Mouse (Mus musculus): ENCODE results near the gene Vwa8. TPM values are rescaled to one million over a fixed set of nuclear protein-coding genes. Genes with fewer than 3 reads are reported as not detected.

The Vwa8 gene
- polyA plus RNA-seq, 1 experiment from 2014 or later = 15.6 TPM

- Histone ChIP-seq H3K27me3 (replicated peaks; ENCODE audit: control insufficient read depth, insufficient read depth, low read length) (no peaks in the 10 kb centered on the region), H3K36me3 (ENCODE audit: control insufficient read depth, insufficient read depth) (peaks cover 19% of the 10 kb centered on the region; the same call in 1 of the 2 replicates), H3K27ac (ENCODE audit: low read depth, low read length) (no peak overlapping the region), H3K4me1 (replicated peaks; ENCODE audit: control insufficient read depth, insufficient read depth, low read length) (no peaks in the 10 kb centered on the region), H3K9me3 (ENCODE audit: control insufficient read depth) (no peaks in the 10 kb centered on the region), H3K4me2 (replicated peaks; ENCODE audit: low read depth) (no peak overlapping the region), H3K4me3 (ENCODE audit: low read depth, low read length) (no peak overlapping the region), H3K9ac (ENCODE audit: low read depth, low read length) (no peak overlapping the region)
- TF ChIP-seq CTCF (IDR thresholded peaks at IDR 0.05; ENCODE audit: low read depth) = no peak
- 85% methylated on average over 11 of the region's 11 CpGs for WGBS
- no peak for ATAC-seq
These were observed 336.3 kb downstream of the Vwa8 start for GRCm38 (mm10) chr14:79185018-79185685.

GRCm38 (mm10) chr14:79186976-79187375 lies 338.1 kb downstream of the Vwa8 start:
- Histone ChIP-seq H3K9me3 (ENCODE audit: control insufficient read depth) (no peaks in the 10 kb centered on the region), H3K4me1 (replicated peaks; ENCODE audit: control insufficient read depth, insufficient read depth, low read length) (no peaks in the 10 kb centered on the region), H3K4me2 (replicated peaks; ENCODE audit: low read depth) (no peak overlapping the region), H3K9ac (ENCODE audit: low read depth, low read length) (no peak overlapping the region), H3K4me3 (ENCODE audit: low read depth, low read length) (no peak overlapping the region), H3K27ac (ENCODE audit: low read depth, low read length) (no peak overlapping the region), H3K27me3 (replicated peaks; ENCODE audit: control insufficient read depth, insufficient read depth, low read length) (no peaks in the 10 kb centered on the region), H3K36me3 (ENCODE audit: control insufficient read depth, insufficient read depth) (peaks cover 19% of the 10 kb centered on the region; the same call in 1 of the 2 replicates)
- no peak for TF ChIP-seq CTCF (IDR thresholded peaks at IDR 0.05; ENCODE audit: low read depth)
- no peak for ATAC-seq
- 89% methylated on average over 1 of the region's 1 CpGs for WGBS

DNA sequence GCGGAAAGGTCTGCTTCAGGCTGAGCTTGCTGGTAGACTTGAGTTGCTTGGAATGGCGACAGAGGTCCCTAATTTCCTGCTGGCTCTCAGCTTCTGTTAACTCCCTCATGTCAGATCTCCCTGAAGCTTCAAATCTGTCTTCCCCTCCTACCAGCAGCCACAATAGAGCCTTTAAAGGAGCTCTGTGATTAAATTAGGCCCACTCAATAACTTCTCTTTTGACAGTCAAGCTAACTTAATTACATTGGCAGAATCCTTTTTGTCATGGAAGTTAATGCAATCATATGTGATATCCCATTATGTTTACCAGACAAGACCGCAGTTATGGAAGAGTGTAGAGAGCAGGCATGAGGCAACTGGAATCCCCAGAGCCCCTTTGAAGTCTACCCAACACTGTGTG lies 347.9 kb downstream of the Vwa8 start:
- WGBS = 72% methylated on average over 3 of the region's 3 CpGs
- Histone ChIP-seq H3K4me2 (replicated peaks; ENCODE audit: low read depth) (no peak overlapping the region), H3K4me3 (ENCODE audit: low read depth, low read length) (no peak overlapping the region), H3K27me3 (replicated peaks; ENCODE audit: control insufficient read depth, insufficient read depth, low read length) (no peaks in the 10 kb centered on the region), H3K36me3 (ENCODE audit: control insufficient read depth, insufficient read depth) (no peaks in the 10 kb centered on the region; the same call in 1 of the 2 replicates), H3K4me1 (replicated peaks; ENCODE audit: control insufficient read depth, insufficient read depth, low read length) (no peaks in the 10 kb centered on the region), H3K9me3 (ENCODE audit: control insufficient read depth) (no peaks in the 10 kb centered on the region), H3K9ac (ENCODE audit: low read depth, low read length) (no peak overlapping the region), H3K27ac (ENCODE audit: low read depth, low read length) (no peak overlapping the region)
- ATAC-seq = no peak
- TF ChIP-seq CTCF (IDR thresholded peaks at IDR 0.05; ENCODE audit: low read depth) = no peak

- Histone ChIP-seq H3K9ac (ENCODE audit: low read depth, low read length) (no peak overlapping the region), H3K4me1 (replicated peaks; ENCODE audit: control insufficient read depth, insufficient read depth, low read length) (no peaks in the 10 kb centered on the region), H3K4me2 (replicated peaks; ENCODE audit: low read depth) (no peak overlapping the region), H3K9me3 (ENCODE audit: control insufficient read depth) (no peaks in the 10 kb centered on the region), H3K4me3 (ENCODE audit: low read depth, low read length) (no peak overlapping the region), H3K36me3 (ENCODE audit: control insufficient read depth, insufficient read depth) (no peaks in the 10 kb centered on the region; the same call in 1 of the 2 replicates), H3K27ac (ENCODE audit: low read depth, low read length) (no peak overlapping the region), H3K27me3 (replicated peaks; ENCODE audit: control insufficient read depth, insufficient read depth, low read length) (no peaks in the 10 kb centered on the region)
- no peak for TF ChIP-seq CTCF (IDR thresholded peaks at IDR 0.05; ENCODE audit: low read depth)
- ATAC-seq = no peak
- 93% methylated on average over 15 of the region's 15 CpGs for WGBS
These were observed 349.2 kb downstream of the Vwa8 start for GRCm38 (mm10) chr14:79198066-79198465.

DNA sequence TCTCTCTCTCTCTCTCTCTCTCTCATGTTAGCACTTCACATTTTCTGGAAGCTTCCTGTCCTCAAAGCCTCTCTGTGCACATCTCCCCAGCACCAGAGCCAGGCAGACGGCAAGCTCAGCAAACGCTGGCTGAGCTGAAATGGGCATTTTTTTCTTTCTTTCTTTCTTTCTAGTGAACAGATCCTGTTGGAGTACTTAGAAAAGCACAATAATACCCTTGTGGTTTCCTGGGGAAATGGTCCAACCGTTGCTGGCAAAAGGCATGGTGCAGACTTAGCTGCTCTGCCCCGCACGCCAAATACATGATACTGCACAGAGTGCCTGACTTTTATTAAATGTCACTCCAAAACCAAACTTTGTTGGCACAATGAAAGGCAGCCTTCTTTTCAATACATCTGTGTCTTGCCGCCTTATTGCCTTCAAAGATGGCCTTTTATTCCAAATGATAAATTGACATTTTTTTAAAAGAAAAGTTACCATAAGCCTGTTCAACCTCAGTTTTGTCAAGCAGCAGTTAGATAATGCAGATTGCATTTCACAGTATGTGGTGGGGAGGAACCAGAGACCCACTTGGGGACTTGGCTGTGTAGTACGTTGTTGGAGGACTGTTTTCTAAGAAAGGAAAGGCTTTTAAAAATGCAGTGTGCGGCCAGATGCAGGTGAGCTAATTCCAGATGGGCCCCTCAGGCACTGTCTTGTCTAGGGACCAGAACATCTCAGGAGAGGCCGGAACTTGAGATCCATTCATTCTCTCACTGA lies 351.5 kb downstream of the Vwa8 start:
- no peak for ATAC-seq
- H3K9me3 ChIP-seq (ENCODE audit: control insufficient read depth) = no peaks in the 10 kb centered on the region
- H3K27me3 ChIP-seq (replicated peaks; ENCODE audit: control insufficient read depth, insufficient read depth, low read length) = no peaks in the 10 kb centered on the region
- no peak overlapping the region for H3K4me2 ChIP-seq (replicated peaks; ENCODE audit: low read depth)
- 80% methylated on average over 9 of the region's 9 CpGs for WGBS
- H3K9ac ChIP-seq (ENCODE audit: low read depth, low read length) = no peak overlapping the region
- no peak overlapping the region for H3K4me3 ChIP-seq (ENCODE audit: low read depth, low read length)
- no peak for TF ChIP-seq CTCF (IDR thresholded peaks at IDR 0.05; ENCODE audit: low read depth)
- no peaks in the 10 kb centered on the region; the same call in 1 of the 2 replicates for H3K36me3 ChIP-seq (ENCODE audit: control insufficient read depth, insufficient read depth)
- H3K4me1 ChIP-seq (replicated peaks; ENCODE audit: control insufficient read depth, insufficient read depth, low read length) = no peaks in the 10 kb centered on the region
- no peak overlapping the region for H3K27ac ChIP-seq (ENCODE audit: low read depth, low read length)

DNA sequence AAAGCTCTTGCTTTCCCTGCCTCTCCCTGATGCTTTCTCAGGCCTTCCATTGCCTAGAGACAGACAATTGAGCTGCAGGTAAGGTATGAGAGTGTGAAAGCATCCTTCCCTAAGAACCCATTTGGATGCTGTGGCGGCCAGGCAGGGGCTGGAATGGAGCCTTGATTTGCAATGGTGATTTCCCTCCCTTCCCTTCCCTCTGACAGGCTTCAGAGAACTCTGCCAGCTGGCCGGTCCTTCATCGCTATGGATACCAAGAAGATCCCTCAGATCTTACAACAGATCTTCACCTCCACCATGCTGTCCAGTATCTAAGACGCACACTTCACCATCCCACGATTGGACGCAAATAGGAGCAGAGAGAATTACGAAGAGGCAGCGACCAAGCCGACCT lies 352.0 kb downstream of the Vwa8 start:
- no peak overlapping the region for H3K27ac ChIP-seq (ENCODE audit: low read depth, low read length)
- no peaks in the 10 kb centered on the region for H3K27me3 ChIP-seq (replicated peaks; ENCODE audit: control insufficient read depth, insufficient read depth, low read length)
- H3K9me3 ChIP-seq (ENCODE audit: control insufficient read depth) = no peaks in the 10 kb centered on the region
- H3K9ac ChIP-seq (ENCODE audit: low read depth, low read length) = no peak overlapping the region
- no peak overlapping the region for H3K4me2 ChIP-seq (replicated peaks; ENCODE audit: low read depth)
- 85% methylated on average over 9 of the region's 9 CpGs for WGBS
- no peak for TF ChIP-seq CTCF (IDR thresholded peaks at IDR 0.05; ENCODE audit: low read depth)
- no peak overlapping the region for H3K4me3 ChIP-seq (ENCODE audit: low read depth, low read length)
- no peaks in the 10 kb centered on the region; the same call in 1 of the 2 replicates for H3K36me3 ChIP-seq (ENCODE audit: control insufficient read depth, insufficient read depth)
- no peak for ATAC-seq
- H3K4me1 ChIP-seq (replicated peaks; ENCODE audit: control insufficient read depth, insufficient read depth, low read length) = no peaks in the 10 kb centered on the region

All from intestine, postnatal 0 days (tissue).